Mouse (Mus musculus) midbrain, embryonic 14.5 days (tissue): ENCODE data around the gene Pih1d1. TPM values are rescaled to one million over a fixed set of nuclear protein-coding genes. Genes with fewer than 3 reads are reported as not detected.
"Not testable (repeated sequence)": the region's sequence is repeated elsewhere in the genome, so short reads cannot be mapped to it uniquely, and the experiment has no call there.

Experiments
- ATAC-seq: fragments of 200-750 bp; cut with Nextera tagmentation; 2 replicates; pipeline ENCODE4 v1.8.0; 2017; ENCODE audit warnings: moderate number of reproducible peaks, moderate library complexity; ENCODE audit not compliant: low FRiP score, low TSS enrichment
- DNase-seq: peaks from one replicate; pipeline ENCODE4 v3.0.0-alpha.2; 2015
- H3K27ac ChIP-seq: fragments of 300-500 bp; sonication (generic); replicated peaks from 2 replicates; pipeline ENCODE4 v1.5.1; 2014; ENCODE audit warnings: mild to moderate bottlenecking, low read depth, low read length, moderate library complexity
- H3K27me3 ChIP-seq: fragments of 300-500 bp; sonication (generic); 2 replicates; pipeline ENCODE4 v1.6.1; 2014; ENCODE audit warnings: low read length, control low read depth, mixed read lengths; ENCODE audit not compliant: control insufficient read depth, insufficient read depth
- H3K36me3 ChIP-seq: fragments of 300-500 bp; sonication (generic); 2 replicates; pipeline ENCODE4 v1.6.1; 2014; ENCODE audit warnings: low read length, control low read depth; ENCODE audit not compliant: control insufficient read depth, insufficient read depth
- H3K4me1 ChIP-seq: fragments of 300-500 bp; sonication (generic); 2 replicates; pipeline ENCODE4 v1.6.1; 2014; ENCODE audit warnings: mild to moderate bottlenecking, antibody characterized with exemption, low read length, control low read depth; ENCODE audit not compliant: control insufficient read depth, insufficient read depth
- H3K4me2 ChIP-seq: fragments of 300-500 bp; sonication (generic); 2 replicates; pipeline ENCODE4 v1.6.1; 2014; ENCODE audit warnings: mild to moderate bottlenecking, low read length, moderate library complexity
- H3K4me3 ChIP-seq: fragments of 300-500 bp; sonication (generic); replicated peaks from 2 replicates; pipeline ENCODE4 v1.5.1; 2014; ENCODE audit warnings: low read depth, low read length
- H3K9ac ChIP-seq: fragments of 300-500 bp; sonication (generic); replicated peaks from 2 replicates; pipeline ENCODE4 v1.6.1; 2014; ENCODE audit warnings: mild to moderate bottlenecking, low read length, moderate library complexity
- H3K9me3 ChIP-seq: fragments of 300-500 bp; sonication (generic); 2 replicates; pipeline ENCODE4 v1.6.1; 2016; ENCODE audit warnings: low read length, control low read depth, mixed read lengths; ENCODE audit not compliant: control insufficient read depth
- WGBS: fragments of 180-500 bp; shearing (Covaris S2); extraction: QIAGEN DNeasy Blood & Tissue Kit; methylation state at CpG from one replicate; pipeline ENCODE4 v1.1.7; 2014; 5-methylcytosine and 5-hydroxymethylcytosine counted together
- polyA plus RNA-seq: library from polyadenylated mRNA; unstranded; fragments of >200 nt; fragmentation: Nextera tagmentation; extraction: Ambion mirVana; gene quantifications from 2 replicates; pipeline ENCODE4 v1.2.1, GENCODE M21; 2014

Pih1d1 gene
- polyA plus RNA-seq, 1 experiment from 2014 or later = 96.2 TPM

DNA sequence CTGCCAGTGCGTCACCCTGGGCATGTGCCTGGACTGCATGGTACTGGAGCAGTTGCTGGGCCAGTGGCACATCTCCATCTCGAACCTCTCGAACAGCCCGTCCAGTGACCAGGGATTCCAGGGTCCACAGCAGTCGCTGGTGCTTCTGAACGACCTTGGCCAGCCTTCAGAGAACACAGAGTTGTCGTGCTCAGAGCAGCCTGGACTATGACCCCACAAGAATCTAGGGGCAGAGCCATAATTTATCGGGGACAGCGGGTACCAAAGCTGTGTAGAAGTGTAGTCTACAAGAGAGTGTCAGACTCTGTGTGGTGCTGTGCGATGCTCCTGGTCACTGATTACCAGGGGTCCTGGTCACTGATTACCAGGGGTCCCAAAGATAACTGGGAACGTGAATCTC is 6.2 kb upstream of the Pih1d1 start:
- Histone ChIP-seq H3K9ac (no peak overlapping the region), H3K4me3 (no peak overlapping the region), H3K9me3 (no peaks in the 10 kb centered on the region), H3K27ac (no peak overlapping the region), H3K4me2 (no peak overlapping the region), H3K36me3 (peaks cover 27% of the 10 kb centered on the region), H3K4me1 (no peaks in the 10 kb centered on the region), H3K27me3 (no peaks in the 10 kb centered on the region)
- DNase-seq = no peak
- no peak for ATAC-seq
- 93% methylated on average over 11 of the region's 11 CpGs for WGBS

- H3K4me3 ChIP-seq = no peak overlapping the region
- peaks cover 22% of the 10 kb centered on the region for H3K36me3 ChIP-seq
- H3K4me1 ChIP-seq = peaks cover 3% of the 10 kb centered on the region; the same call in 1 of the 2 replicates
- 69% methylated on average over 4 of the region's 4 CpGs for WGBS
- H3K27me3 ChIP-seq = no peaks in the 10 kb centered on the region
- no peak overlapping the region for H3K27ac ChIP-seq
- H3K9me3 ChIP-seq = no peaks in the 10 kb centered on the region
- H3K4me2 ChIP-seq = no peak overlapping the region
- H3K9ac ChIP-seq = no peak overlapping the region
- ATAC-seq (no peak), DNase-seq (no peak)
Observed at GRCm38 (mm10) chr7:45148534-45149098, 5.5 kb upstream of the Pih1d1 start.

GRCm38 (mm10) chr7:45149545-45149944 is 4.6 kb upstream of the Pih1d1 start:
- ATAC-seq = no peak
- peaks cover 15% of the 10 kb centered on the region; the same call in 1 of the 2 replicates for H3K36me3 ChIP-seq
- H3K4me1 ChIP-seq = peaks cover 5% of the 10 kb centered on the region; the same call in 1 of the 2 replicates
- no peak overlapping the region for H3K27ac ChIP-seq
- no peak overlapping the region for H3K4me2 ChIP-seq
- no peak overlapping the region for H3K9ac ChIP-seq
- WGBS = 13% methylated on average over 6 of the region's 6 CpGs
- H3K9me3 ChIP-seq = no peaks in the 10 kb centered on the region
- no peak overlapping the region for H3K4me3 ChIP-seq
- no peaks in the 10 kb centered on the region for H3K27me3 ChIP-seq
- no peak for DNase-seq

DNA sequence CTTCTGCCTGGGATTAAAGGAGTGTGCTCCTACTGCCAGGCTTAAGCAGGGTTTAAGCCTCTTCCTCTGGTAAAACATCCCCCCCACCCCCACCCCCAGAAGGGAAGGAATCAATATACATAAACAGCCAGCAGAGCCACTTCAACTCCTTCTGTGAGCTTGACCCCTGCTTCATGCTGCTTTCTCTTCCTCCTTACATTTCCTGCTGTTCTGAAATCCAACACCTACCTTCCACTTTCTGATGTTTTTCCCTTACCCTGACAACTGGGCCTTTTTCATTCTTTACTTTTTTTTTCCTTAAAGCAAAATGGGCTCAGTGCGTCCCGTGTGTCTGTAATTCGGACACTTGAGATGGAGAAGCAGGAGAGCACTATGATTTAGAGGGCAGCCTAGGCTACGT is 3.8 kb upstream of the Pih1d1 start:
- H3K27ac ChIP-seq = no peak overlapping the region
- H3K27me3 ChIP-seq = no peaks in the 10 kb centered on the region
- H3K9me3 ChIP-seq = no peaks in the 10 kb centered on the region
- peaks cover 11% of the 10 kb centered on the region; the same call in 1 of the 2 replicates for H3K36me3 ChIP-seq
- peaks cover 11% of the 10 kb centered on the region for H3K4me1 ChIP-seq
- H3K4me2 ChIP-seq = no peak overlapping the region
- ATAC-seq = no peak
- 79% methylated on average over 4 of the region's 4 CpGs for WGBS
- DNase-seq = no peak
- H3K9ac ChIP-seq = peak overlapping the region; percentile 23; the same call in 1 of the 2 replicates
- no peak overlapping the region for H3K4me3 ChIP-seq

GRCm38 (mm10) chr7:45151303-45151702 is 2.8 kb upstream of the Pih1d1 start:
- WGBS = 74% methylated on average over 11 of the region's 11 CpGs
- H3K4me3 ChIP-seq = no peak overlapping the region
- no peak for DNase-seq

GRCm38 (mm10) chr7:45153052-45153451 is 1.1 kb upstream of the Pih1d1 start:
- H3K9me3 ChIP-seq, H3K27me3 ChIP-seq, H3K36me3 ChIP-seq, H3K9ac ChIP-seq, DNase-seq, H3K4me2 ChIP-seq, H3K27ac ChIP-seq, ATAC-seq, H3K4me3 ChIP-seq: not testable (repeated sequence)
- H3K4me1 ChIP-seq = peaks cover 14% of the 10 kb centered on the region
- WGBS = 89% methylated on average over 2 of the region's 2 CpGs

More at GRCm38 (mm10) chr7:45151303-45151702, 2.8 kb upstream of the Pih1d1 start:
- Histone ChIP-seq H3K27me3 (no peaks in the 10 kb centered on the region), H3K4me1 (peaks cover 14% of the 10 kb centered on the region), H3K9ac (no peak overlapping the region), H3K36me3 (peaks cover 1% of the 10 kb centered on the region; the same call in 1 of the 2 replicates), H3K4me2 (no peak overlapping the region), H3K9me3 (no peaks in the 10 kb centered on the region), H3K27ac (no peak overlapping the region)
- no peak for ATAC-seq

GRCm38 (mm10) chr7:45153586-45153985 is 517 bp upstream of the Pih1d1 start:
- ATAC-seq = no peak

DNA sequence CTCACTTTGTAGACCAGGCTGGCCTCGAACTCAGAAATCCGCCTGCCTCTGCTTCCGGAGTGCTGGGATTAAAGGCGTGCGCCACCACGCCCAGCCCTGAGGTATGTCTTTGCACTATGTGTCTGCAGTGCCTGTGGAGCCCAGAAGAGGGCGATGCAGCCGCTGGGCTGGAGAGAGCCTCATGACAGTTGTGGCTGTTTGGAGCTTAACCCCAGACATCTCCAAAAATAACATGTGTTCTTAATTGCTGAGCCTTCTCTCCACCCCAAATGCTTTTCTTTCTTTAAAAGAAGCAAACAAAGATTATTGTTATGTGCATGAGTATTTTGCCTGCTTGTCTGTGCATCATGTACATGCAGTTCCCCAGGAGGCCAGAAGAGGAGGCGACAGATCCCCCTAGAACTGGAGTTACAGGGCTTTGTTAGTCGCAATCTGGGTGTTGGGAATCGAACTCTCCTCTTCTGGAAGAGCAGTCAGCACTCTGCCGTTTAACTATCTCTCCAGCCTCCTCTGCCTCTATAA is 951 bp downstream of the Pih1d1 start:
- H3K4me2 ChIP-seq = peak overlapping the region; percentile 91
- H3K9me3 ChIP-seq = no peaks in the 10 kb centered on the region
- 81% methylated on average over 12 of the region's 12 CpGs for WGBS
- 0 out of 2 replicates have a peak overlapping the region, but pooled peaks have one; percentile 95 for H3K27ac ChIP-seq
- no peaks in the 10 kb centered on the region for H3K27me3 ChIP-seq
- peaks cover 26% of the 10 kb centered on the region; the same call in 1 of the 2 replicates for H3K36me3 ChIP-seq
- H3K9ac ChIP-seq = 0 out of 2 replicates have a peak overlapping the region, but pooled peaks have one; percentile 81
- DNase-seq (peak; percentile 56), ATAC-seq (no peak)
- peak overlapping the region; percentile 63 for H3K4me3 ChIP-seq
- peaks cover 14% of the 10 kb centered on the region for H3K4me1 ChIP-seq

More at GRCm38 (mm10) chr7:45153586-45153985, 517 bp upstream of the Pih1d1 start:
- Histone ChIP-seq H3K9me3 (no peaks in the 10 kb centered on the region), H3K36me3 (peaks cover 14% of the 10 kb centered on the region; the same call in 1 of the 2 replicates), H3K4me1 (peaks cover 14% of the 10 kb centered on the region), H3K27me3 (no peaks in the 10 kb centered on the region), H3K4me3 (peak overlapping the region; percentile 63), H3K4me2 (peak overlapping the region; percentile 91), H3K9ac (peak overlapping the region; percentile 81), H3K27ac (peak overlapping the region; percentile 95)
- WGBS = 3% methylated on average over 5 of the region's 5 CpGs
- DNase-seq = no peak

- no peak overlapping the region for H3K9ac ChIP-seq
- 86% methylated on average over 9 of the region's 9 CpGs for whole genome bisulfite sequencing
- DNase-seq (no peak), ATAC-seq (no peak)
- no peak overlapping the region for H3K4me3 ChIP-seq
- H3K27ac ChIP-seq = no peak overlapping the region
- H3K9me3 ChIP-seq = no peaks in the 10 kb centered on the region
- H3K4me1 ChIP-seq = peaks cover 14% of the 10 kb centered on the region
- no peaks in the 10 kb centered on the region for H3K27me3 ChIP-seq
- peak overlapping the region; percentile 91 for H3K4me2 ChIP-seq
- peaks cover 32% of the 10 kb centered on the region; the same call in 1 of the 2 replicates for H3K36me3 ChIP-seq
Observed at GRCm38 (mm10) chr7:45155590-45155989, 1.5 kb downstream of the Pih1d1 start.
